Mouse (Mus musculus) forebrain, embryonic 16.5 days (tissue): ENCODE measurements at regions not wholly inside any gene's neighbourhood (a gene's known extent, or its start where the extent isn't known, plus 50 kb on each side); places are given as distances from the start of the nearest gene placed in this dataset.

Experiments used
- ATAC-seq: fragments of 200-750 bp; cut with Nextera tagmentation; 2 replicates; pipeline ENCODE4 v1.8.0; 2017; ENCODE audit warnings: mild to moderate bottlenecking, moderate library complexity
- H3K27ac ChIP-seq: fragments of 300-500 bp; sonication (generic); 2 replicates; pipeline ENCODE4 v1.5.1; 2014; ENCODE audit warnings: low read length, control low read depth
- H3K27me3 ChIP-seq: fragments of 300-500 bp; sonication (generic); replicated peaks from 2 replicates; pipeline ENCODE4 v1.6.1; 2014; ENCODE audit warnings: low read length; ENCODE audit not compliant: control insufficient read depth, insufficient read depth
- H3K36me3 ChIP-seq: fragments of 300-500 bp; sonication (generic); 2 replicates; pipeline ENCODE4 v1.6.1; 2014; ENCODE audit not compliant: control insufficient read depth, insufficient read depth
- H3K4me1 ChIP-seq: fragments of 300-500 bp; sonication (generic); replicated peaks from 2 replicates; pipeline ENCODE4 v1.6.1; 2014; ENCODE audit warnings: low read length; ENCODE audit not compliant: control insufficient read depth, insufficient read depth
- H3K4me2 ChIP-seq: fragments of 300-500 bp; sonication (generic); 2 replicates; pipeline ENCODE4 v1.6.1; 2014; ENCODE audit warnings: mild to moderate bottlenecking, low read length, control low read depth
- H3K4me3 ChIP-seq: fragments of 300-500 bp; sonication (generic); replicated peaks from 2 replicates; pipeline ENCODE4 v1.5.1; 2014; ENCODE audit warnings: mild to moderate bottlenecking, low read length, control low read depth
- H3K9ac ChIP-seq: fragments of 300-500 bp; sonication (generic); replicated peaks from 2 replicates; pipeline ENCODE4 v1.6.1; 2014; ENCODE audit warnings: low read depth, low read length, control low read depth
- H3K9me3 ChIP-seq: fragments of 300-500 bp; sonication (generic); 2 replicates; pipeline ENCODE4 v1.6.1; 2016; ENCODE audit warnings: low read length; ENCODE audit not compliant: control insufficient read depth
- WGBS: fragments of 180-500 bp; shearing (Covaris S2); extraction: QIAGEN DNeasy Blood & Tissue Kit; methylation state at CpG from one replicate; pipeline ENCODE4 v1.1.7; 2014; 5-methylcytosine and 5-hydroxymethylcytosine counted together

GRCm38 (mm10) chr5:17006807-17007522 is 215.4 kb downstream of the Gm28710 start:
- 55% methylated on average over 3 of the region's 3 CpGs for WGBS
- Histone ChIP-seq H3K36me3 (no peaks in the 10 kb centered on the region), H3K4me3 (no peak overlapping the region), H3K27ac (no peak overlapping the region), H3K4me2 (no peak overlapping the region), H3K4me1 (no peaks in the 10 kb centered on the region), H3K9ac (no peak overlapping the region), H3K27me3 (no peaks in the 10 kb centered on the region), H3K9me3 (no peaks in the 10 kb centered on the region)
- no peak for ATAC-seq

GRCm38 (mm10) chr5:17021636-17022035 is 230.0 kb downstream of the Gm28710 start:
- H3K27ac ChIP-seq, result no peak overlapping the region
- ATAC-seq, result no peak
- H3K27me3 ChIP-seq, result no peaks in the 10 kb centered on the region
- no peaks in the 10 kb centered on the region for H3K9me3 ChIP-seq
- H3K4me1 ChIP-seq, result no peaks in the 10 kb centered on the region
- no peak overlapping the region for H3K4me2 ChIP-seq
- H3K36me3 ChIP-seq, result no peaks in the 10 kb centered on the region
- H3K9ac ChIP-seq, result no peak overlapping the region
- H3K4me3 ChIP-seq, result no peak overlapping the region

- peak; percentile 70 for ATAC-seq
Observed at GRCm38 (mm10) chr5:17053935-17054334, 262.3 kb downstream of the Gm28710 start.

GRCm38 (mm10) chr5:17064565-17064964 is 273.0 kb downstream of the Gm28710 start:
- H3K4me3 ChIP-seq, result no peak overlapping the region
- no peaks in the 10 kb centered on the region for H3K4me1 ChIP-seq
- no peak overlapping the region for H3K4me2 ChIP-seq
- WGBS, result 94% methylated on average over 8 of the region's 8 CpGs
- H3K36me3 ChIP-seq, result no peaks in the 10 kb centered on the region
- H3K27me3 ChIP-seq, result no peaks in the 10 kb centered on the region
- H3K9me3 ChIP-seq, result no peaks in the 10 kb centered on the region
- H3K27ac ChIP-seq, result no peak overlapping the region
- no peak overlapping the region for H3K9ac ChIP-seq
- ATAC-seq, result no peak

More at GRCm38 (mm10) chr5:17053935-17054334, 262.3 kb downstream of the Gm28710 start:
- 45% methylated on average over 2 of the region's 2 CpGs for WGBS
- H3K27me3 ChIP-seq, result no peaks in the 10 kb centered on the region
- H3K9me3 ChIP-seq, result no peaks in the 10 kb centered on the region
- H3K27ac ChIP-seq, result no peak overlapping the region
- no peaks in the 10 kb centered on the region for H3K4me1 ChIP-seq
- H3K9ac ChIP-seq, result no peak overlapping the region
- H3K4me3 ChIP-seq, result no peak overlapping the region
- H3K4me2 ChIP-seq, result no peak overlapping the region
- H3K36me3 ChIP-seq, result no peaks in the 10 kb centered on the region

DNA sequence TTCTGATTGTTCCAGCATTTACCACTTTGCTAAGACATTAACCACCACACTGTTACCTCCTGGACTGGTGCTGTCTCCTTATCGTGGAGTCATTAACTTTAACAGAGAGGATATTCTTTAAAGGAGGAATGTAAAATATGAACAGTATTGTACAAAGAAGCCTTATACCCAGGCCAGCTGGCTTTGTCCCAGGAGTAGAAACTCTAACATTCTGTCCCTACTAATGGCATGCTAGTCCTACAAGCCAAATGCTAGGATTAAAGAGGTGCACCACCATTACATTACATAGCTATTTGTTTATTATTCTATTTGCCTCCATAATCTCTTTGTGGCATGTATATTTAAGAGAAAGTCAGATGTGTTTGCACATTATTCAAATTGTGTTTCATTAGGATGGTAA is 288.8 kb downstream of the Gm28710 start:
- Histone ChIP-seq H3K9ac (no peak overlapping the region), H3K27me3 (no peaks in the 10 kb centered on the region), H3K4me2 (no peak overlapping the region), H3K4me1 (no peaks in the 10 kb centered on the region), H3K27ac (no peak overlapping the region), H3K4me3 (no peak overlapping the region), H3K9me3 (no peaks in the 10 kb centered on the region), H3K36me3 (no peaks in the 10 kb centered on the region)
- ATAC-seq, result peak; percentile 73
- WGBS, result 69% methylated on average over 1 of the region's 1 CpGs

GRCm38 (mm10) chr5:17111556-17111955 is 261.4 kb upstream of the Speer4f2 start:
- Histone ChIP-seq H3K27ac (no peak overlapping the region), H3K9me3 (no peaks in the 10 kb centered on the region), H3K4me2 (no peak overlapping the region), H3K36me3 (no peaks in the 10 kb centered on the region), H3K4me1 (no peaks in the 10 kb centered on the region), H3K27me3 (no peaks in the 10 kb centered on the region), H3K9ac (no peak overlapping the region), H3K4me3 (no peak overlapping the region)
- 95% methylated on average over 1 of the region's 1 CpGs for WGBS
- ATAC-seq, result no peak

DNA sequence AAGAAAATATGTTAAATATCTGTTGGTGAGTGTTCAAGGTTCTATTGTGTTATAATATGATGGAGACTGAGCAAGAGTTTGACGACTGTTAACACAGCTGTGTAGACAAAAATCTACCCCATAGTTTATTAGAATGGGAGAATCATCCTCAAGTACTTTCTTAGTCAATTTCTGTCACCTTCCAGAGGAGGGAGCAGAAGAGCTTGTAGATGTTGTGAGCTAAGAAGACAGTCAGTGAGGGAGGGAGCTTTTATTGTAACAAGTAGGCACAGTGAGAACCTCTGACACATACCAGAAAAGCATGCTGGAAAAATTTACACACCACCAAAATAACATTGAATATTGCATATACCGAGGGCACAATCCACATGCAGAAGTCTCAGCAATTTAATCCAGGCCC is 261.0 kb upstream of the Speer4f2 start:
- H3K9me3 ChIP-seq, result no peaks in the 10 kb centered on the region
- no peaks in the 10 kb centered on the region for H3K4me1 ChIP-seq
- H3K4me2 ChIP-seq, result no peak overlapping the region
- no peak overlapping the region for H3K9ac ChIP-seq
- H3K36me3 ChIP-seq, result no peaks in the 10 kb centered on the region
- no peak overlapping the region for H3K27ac ChIP-seq
- no peak for ATAC-seq
- no peaks in the 10 kb centered on the region for H3K27me3 ChIP-seq
- WGBS, result 64% methylated on average over 2 of the region's 2 CpGs
- H3K4me3 ChIP-seq, result no peak overlapping the region

GRCm38 (mm10) chr5:17115035-17115434 is 257.9 kb upstream of the Speer4f2 start:
- peak; percentile 86 for ATAC-seq
- Histone ChIP-seq H3K27ac (no peak overlapping the region), H3K36me3 (no peaks in the 10 kb centered on the region), H3K4me1 (no peaks in the 10 kb centered on the region), H3K27me3 (no peaks in the 10 kb centered on the region), H3K4me2 (no peak overlapping the region), H3K9me3 (no peaks in the 10 kb centered on the region), H3K4me3 (no peak overlapping the region), H3K9ac (no peak overlapping the region)
- WGBS, result 61% methylated on average over 3 of the region's 3 CpGs

GRCm38 (mm10) chr5:17116072-17116471 is 256.9 kb upstream of the Speer4f2 start:
- 59% methylated on average over 3 of the region's 3 CpGs for WGBS
- H3K27me3 ChIP-seq, result no peaks in the 10 kb centered on the region
- H3K4me3 ChIP-seq, result no peak overlapping the region
- H3K27ac ChIP-seq, result no peak overlapping the region
- ATAC-seq, result no peak
- H3K36me3 ChIP-seq, result no peaks in the 10 kb centered on the region
- H3K4me1 ChIP-seq, result no peaks in the 10 kb centered on the region
- no peak overlapping the region for H3K9ac ChIP-seq
- H3K9me3 ChIP-seq, result no peaks in the 10 kb centered on the region
- no peak overlapping the region for H3K4me2 ChIP-seq

DNA sequence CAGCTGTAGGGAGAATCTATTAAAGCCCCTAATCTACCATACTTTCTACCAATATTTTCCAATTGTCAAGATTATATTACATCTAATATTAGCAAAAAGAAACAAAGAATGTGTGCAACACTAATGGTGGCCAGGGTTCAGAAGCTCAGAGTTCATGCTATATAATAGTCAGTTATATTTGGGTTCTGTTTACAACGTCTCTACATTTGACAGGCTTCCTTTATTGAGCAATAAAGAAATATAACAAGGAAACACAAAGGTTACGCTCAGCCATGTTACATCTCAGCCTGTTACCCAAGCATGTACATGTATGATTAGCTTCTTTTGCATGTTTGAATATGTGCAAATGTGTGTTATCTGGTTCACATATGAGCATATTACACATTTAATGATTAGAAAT is 247.7 kb upstream of the Speer4f2 start:
- no peak overlapping the region for H3K4me2 ChIP-seq
- no peak overlapping the region for H3K27ac ChIP-seq
- 95% methylated on average over 2 of the region's 2 CpGs for WGBS
- no peaks in the 10 kb centered on the region for H3K27me3 ChIP-seq
- ATAC-seq, result no peak
- H3K36me3 ChIP-seq, result no peaks in the 10 kb centered on the region
- H3K9me3 ChIP-seq, result no peaks in the 10 kb centered on the region
- no peaks in the 10 kb centered on the region for H3K4me1 ChIP-seq
- no peak overlapping the region for H3K9ac ChIP-seq
- no peak overlapping the region for H3K4me3 ChIP-seq
